Mouse (Mus musculus) heart, embryonic 15.5 days (tissue): Measurements from ENCODE around the gene Casp8. TPM values are rescaled to one million over a fixed set of nuclear protein-coding genes. Genes with fewer than 3 reads are reported as not detected.
"Not testable (repeated sequence)": the region's sequence is repeated elsewhere in the genome, so short reads cannot be mapped to it uniquely, and the experiment has no call there.

Experiments used
- ATAC-seq: fragments of 200-750 bp; cut with Nextera tagmentation; replicated peaks from 2 replicates; pipeline ENCODE4 v1.8.0; 2017; ENCODE audit warnings: low read depth, moderate TSS enrichment; ENCODE audit not compliant: insufficient number of reproducible peaks, insufficient read depth, low FRiP score
- H3K27ac ChIP-seq: fragments of 300-500 bp; sonication (generic); 2 replicates; pipeline ENCODE4 v1.5.1; 2015; ENCODE audit warnings: mild to moderate bottlenecking, inconsistent platforms
- H3K27me3 ChIP-seq: fragments of 300-500 bp; sonication (generic); 2 replicates; pipeline ENCODE4 v1.6.1; 2015; ENCODE audit warnings: inconsistent platforms
- H3K36me3 ChIP-seq: fragments of 300-500 bp; sonication (generic); 2 replicates; pipeline ENCODE4 v1.6.1; 2015; ENCODE audit warnings: mild to moderate bottlenecking, inconsistent platforms
- H3K4me1 ChIP-seq: fragments of 300-500 bp; sonication (generic); replicated peaks from 2 replicates; pipeline ENCODE4 v1.6.1; 2015; ENCODE audit warnings: inconsistent platforms
- H3K4me2 ChIP-seq: fragments of 300-500 bp; sonication (generic); 2 replicates; pipeline ENCODE4 v1.6.1; 2015; ENCODE audit warnings: inconsistent platforms, mild to moderate bottlenecking, moderate library complexity
- H3K4me3 ChIP-seq: fragments of 300-500 bp; sonication (generic); 2 replicates; pipeline ENCODE4 v1.5.1; 2015; ENCODE audit warnings: mild to moderate bottlenecking, inconsistent platforms
- H3K9ac ChIP-seq: fragments of 300-500 bp; sonication (generic); 2 replicates; pipeline ENCODE4 v1.6.1; 2015; ENCODE audit warnings: mild to moderate bottlenecking, inconsistent platforms
- H3K9me3 ChIP-seq: fragments of 300-500 bp; sonication (generic); replicated peaks from 2 replicates; pipeline ENCODE4 v1.6.1; 2016; ENCODE audit warnings: inconsistent platforms
- WGBS: fragments of 180-500 bp; shearing (Covaris S2); methylation state at CpG from one replicate; pipeline ENCODE4 v1.1.7; 2015; ENCODE audit warnings: mixed read lengths; 5-methylcytosine and 5-hydroxymethylcytosine counted together
- polyA plus RNA-seq: library from polyadenylated mRNA; unstranded; fragments of >200 nt; fragmentation: Nextera tagmentation; extraction: Ambion mirVana; gene quantifications from 2 replicates; pipeline ENCODE4 v1.2.1, GENCODE M21; 2015

Casp8 gene
- polyA plus RNA-seq, 1 experiment from 2014 or later: 18.7 TPM

DNA sequence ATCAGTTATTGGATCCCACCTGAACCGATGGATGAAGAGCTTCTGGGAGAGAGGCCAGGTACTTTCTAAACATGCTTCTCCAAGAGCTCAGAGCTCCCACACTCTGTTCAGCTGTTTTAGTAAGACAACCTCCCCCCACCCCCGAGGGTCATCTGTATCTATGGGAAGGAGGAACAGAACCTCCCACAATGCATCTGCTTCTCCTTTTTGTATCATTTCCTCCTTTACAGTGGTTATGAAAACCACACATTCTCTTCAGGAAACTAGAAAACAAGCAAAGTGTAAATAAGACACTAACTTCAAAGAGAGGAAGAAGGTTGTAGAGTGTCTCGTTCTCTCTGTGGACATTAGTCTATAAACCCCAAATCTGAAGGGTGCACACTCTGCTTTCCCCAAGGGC is 65.4 kb downstream of the Casp8 start:
- not testable (repeated sequence) for H3K27me3 ChIP-seq, H3K27ac ChIP-seq, H3K4me1 ChIP-seq, H3K9me3 ChIP-seq, H3K36me3 ChIP-seq, H3K9ac ChIP-seq, H3K4me3 ChIP-seq, H3K4me2 ChIP-seq, ATAC-seq
- WGBS: 61% methylated on average over 3 of the region's 3 CpGs

DNA sequence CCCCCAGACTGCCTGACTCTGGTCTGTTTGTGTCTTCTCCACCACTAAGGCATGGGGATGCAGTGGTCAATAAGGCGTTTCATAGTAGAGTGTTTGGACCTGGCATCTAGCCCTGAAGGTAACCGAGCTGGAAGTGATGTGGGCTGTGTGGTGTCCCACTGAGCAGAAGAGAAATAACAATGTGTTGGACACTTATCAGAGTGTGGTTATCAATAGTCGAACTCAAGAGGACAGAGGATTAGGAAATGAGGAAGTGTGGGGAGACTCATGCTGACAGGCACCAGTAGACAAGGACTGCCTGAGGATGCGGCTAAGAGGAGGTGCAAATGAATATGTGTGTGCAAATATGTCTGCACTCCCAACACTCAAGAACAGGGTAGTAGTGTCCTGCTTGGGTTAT is 81.3 kb downstream of the Casp8 start:
- ATAC-seq, H3K36me3 ChIP-seq, H3K27ac ChIP-seq, H3K9ac ChIP-seq, H3K4me3 ChIP-seq, H3K9me3 ChIP-seq, H3K4me1 ChIP-seq, H3K27me3 ChIP-seq, H3K4me2 ChIP-seq: not testable (repeated sequence)
- 56% methylated on average over 4 of the region's 4 CpGs for WGBS

DNA sequence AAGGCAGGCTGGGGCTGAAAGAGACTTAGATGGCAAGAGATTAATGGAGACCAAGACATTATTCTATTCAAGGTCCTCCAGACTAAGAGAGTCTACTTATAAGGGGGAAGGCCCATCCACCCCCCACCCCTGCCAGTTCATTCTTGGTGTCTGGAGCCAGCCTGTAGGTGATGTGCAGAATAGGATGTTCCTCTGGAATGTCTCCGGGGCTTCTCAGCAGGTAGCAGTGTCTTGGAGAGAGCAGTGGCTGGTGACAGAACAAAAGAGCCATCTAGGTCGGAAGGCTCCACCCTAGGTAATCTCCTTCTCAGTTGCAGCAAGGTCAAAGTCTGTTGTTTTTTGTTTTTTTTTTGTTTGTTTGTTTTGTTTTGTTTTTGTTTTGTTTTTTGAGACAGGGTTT is 84.1 kb downstream of the Casp8 start:
- H3K27me3 ChIP-seq, ATAC-seq, H3K27ac ChIP-seq, H3K4me2 ChIP-seq, H3K9ac ChIP-seq, H3K4me1 ChIP-seq, H3K9me3 ChIP-seq, H3K4me3 ChIP-seq, H3K36me3 ChIP-seq: not testable (repeated sequence)
- WGBS: 86% methylated on average over 2 of the region's 2 CpGs

DNA sequence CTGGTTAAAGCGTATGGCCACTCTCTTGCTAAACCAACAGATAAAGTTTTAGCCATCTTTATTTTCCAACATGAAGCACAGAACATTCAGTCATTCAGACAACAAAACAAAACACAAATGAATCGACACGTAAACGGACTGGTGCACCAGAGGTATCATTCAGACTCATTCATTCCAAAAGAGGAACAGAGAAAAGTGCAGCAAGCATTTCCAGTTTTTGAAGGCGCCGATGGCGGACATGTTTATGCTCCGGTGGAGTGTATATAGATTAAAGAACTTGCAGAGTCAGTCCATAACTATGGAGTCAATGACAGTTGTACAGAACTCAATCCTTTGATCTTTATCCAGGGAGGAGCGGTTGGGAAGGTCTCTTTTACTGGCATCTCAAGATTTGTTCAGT is 88.1 kb downstream of the Casp8 start:
- H3K36me3 ChIP-seq, H3K4me2 ChIP-seq, H3K27ac ChIP-seq, H3K27me3 ChIP-seq, H3K4me1 ChIP-seq, H3K9ac ChIP-seq, H3K9me3 ChIP-seq, ATAC-seq, H3K4me3 ChIP-seq: not testable (repeated sequence)
- WGBS: 91% methylated on average over 9 of the region's 9 CpGs

DNA sequence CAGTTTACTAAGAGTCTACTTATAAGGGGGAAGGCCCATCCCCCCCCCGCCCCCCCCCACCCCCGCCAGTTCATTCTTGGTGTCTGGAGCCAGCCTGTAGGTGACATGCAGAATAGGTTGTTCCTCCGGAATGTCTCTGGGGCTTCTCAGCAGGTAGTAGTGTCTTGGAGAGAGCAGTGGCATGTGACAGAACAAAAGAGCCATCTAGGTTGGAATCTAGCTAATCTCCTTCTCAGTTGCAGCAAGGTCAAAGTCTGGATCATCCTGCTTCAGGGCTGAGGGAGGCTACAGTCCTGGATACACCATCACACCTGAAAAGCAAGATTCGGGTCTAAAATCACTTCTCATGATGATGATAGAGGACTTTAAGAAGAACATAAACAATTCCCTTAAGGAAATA is 90.5 kb downstream of the Casp8 start:
- no peak overlapping the region for H3K4me2 ChIP-seq
- H3K9ac ChIP-seq: no peak overlapping the region
- H3K27me3 ChIP-seq: no peaks in the 10 kb centered on the region
- ATAC-seq: no peak
- H3K27ac ChIP-seq: no peak overlapping the region
- 86% methylated on average over 4 of the region's 4 CpGs for WGBS
- H3K4me3 ChIP-seq: no peak overlapping the region
- no peaks in the 10 kb centered on the region for H3K4me1 ChIP-seq
- H3K36me3 ChIP-seq: no peaks in the 10 kb centered on the region
- no peaks in the 10 kb centered on the region for H3K9me3 ChIP-seq

DNA sequence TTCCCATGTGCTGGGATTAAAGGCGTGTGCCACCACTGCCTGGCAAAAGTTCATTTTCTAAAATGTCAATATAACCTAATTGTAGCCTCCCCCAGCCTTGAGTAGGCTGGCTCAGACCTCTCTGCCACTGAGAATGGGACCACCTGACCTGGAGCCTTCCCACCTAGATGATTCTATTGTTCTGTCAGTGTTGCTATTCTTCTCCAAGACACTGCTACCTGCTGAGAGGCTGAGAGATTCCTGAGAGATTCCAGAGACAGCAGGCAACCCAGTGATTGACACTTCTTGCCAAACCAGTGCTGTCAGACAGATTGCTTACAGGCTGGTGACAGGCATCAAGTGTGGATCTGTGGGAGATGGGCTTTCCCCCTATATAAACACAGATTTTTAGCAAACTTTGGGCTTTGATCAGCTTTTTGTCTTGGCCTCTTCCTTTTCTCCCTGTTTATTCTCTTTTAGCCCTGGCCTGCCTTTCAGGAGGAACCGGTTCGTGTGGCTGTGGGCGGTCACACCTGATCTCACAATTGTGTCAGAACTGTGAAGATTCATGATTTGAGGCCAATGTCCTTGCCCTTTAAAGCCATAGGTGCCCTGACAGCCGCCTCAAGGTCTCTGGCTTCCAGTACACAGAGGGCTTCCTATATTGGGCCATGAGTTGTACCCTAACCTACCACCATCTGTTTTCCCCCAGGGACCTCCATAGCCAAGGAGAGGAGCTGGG is 94.8 kb downstream of the Casp8 start:
- H3K9ac ChIP-seq: no peak overlapping the region
- no peaks in the 10 kb centered on the region for H3K9me3 ChIP-seq
- H3K27me3 ChIP-seq: no peaks in the 10 kb centered on the region
- no peak for ATAC-seq
- H3K4me2 ChIP-seq: no peak overlapping the region
- H3K4me3 ChIP-seq: no peak overlapping the region
- H3K36me3 ChIP-seq: no peaks in the 10 kb centered on the region
- H3K27ac ChIP-seq: no peak overlapping the region
- WGBS: 65% methylated on average over 5 of the region's 5 CpGs
- no peaks in the 10 kb centered on the region for H3K4me1 ChIP-seq

DNA sequence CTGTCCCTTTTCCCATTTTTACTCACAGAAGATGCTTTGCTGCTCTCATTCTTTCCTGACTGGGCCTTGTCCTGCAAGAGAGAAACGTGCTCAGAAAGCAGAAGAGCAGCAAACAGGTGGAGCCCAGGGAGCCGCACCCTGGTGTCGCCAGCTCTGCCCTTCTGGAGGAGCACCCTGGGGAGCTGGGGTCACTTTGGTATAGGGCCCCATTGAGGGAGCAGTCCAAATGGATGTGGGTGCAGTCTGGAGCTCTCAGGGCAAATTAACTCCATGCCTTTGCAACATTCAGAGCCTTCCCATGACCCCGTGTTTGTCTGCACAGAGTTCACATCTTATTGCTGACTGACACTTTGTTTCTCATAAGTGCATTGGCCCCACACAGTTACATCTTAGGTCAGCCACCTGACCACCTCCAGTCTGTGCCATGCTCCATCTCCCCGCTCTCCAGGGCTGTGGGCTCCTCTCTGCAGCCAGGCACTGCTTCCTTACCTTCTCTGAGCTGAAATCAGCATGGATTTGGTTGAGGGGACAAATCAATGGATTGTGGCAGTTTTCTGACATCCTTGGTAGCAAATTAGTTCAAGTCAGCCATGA is 95.6 kb downstream of the Casp8 start:
- not testable (repeated sequence) for H3K4me1 ChIP-seq, H3K27me3 ChIP-seq, H3K4me2 ChIP-seq, H3K9ac ChIP-seq, H3K27ac ChIP-seq, H3K36me3 ChIP-seq, ATAC-seq, H3K4me3 ChIP-seq, H3K9me3 ChIP-seq
- 72% methylated on average over 4 of the region's 5 CpGs for WGBS

DNA sequence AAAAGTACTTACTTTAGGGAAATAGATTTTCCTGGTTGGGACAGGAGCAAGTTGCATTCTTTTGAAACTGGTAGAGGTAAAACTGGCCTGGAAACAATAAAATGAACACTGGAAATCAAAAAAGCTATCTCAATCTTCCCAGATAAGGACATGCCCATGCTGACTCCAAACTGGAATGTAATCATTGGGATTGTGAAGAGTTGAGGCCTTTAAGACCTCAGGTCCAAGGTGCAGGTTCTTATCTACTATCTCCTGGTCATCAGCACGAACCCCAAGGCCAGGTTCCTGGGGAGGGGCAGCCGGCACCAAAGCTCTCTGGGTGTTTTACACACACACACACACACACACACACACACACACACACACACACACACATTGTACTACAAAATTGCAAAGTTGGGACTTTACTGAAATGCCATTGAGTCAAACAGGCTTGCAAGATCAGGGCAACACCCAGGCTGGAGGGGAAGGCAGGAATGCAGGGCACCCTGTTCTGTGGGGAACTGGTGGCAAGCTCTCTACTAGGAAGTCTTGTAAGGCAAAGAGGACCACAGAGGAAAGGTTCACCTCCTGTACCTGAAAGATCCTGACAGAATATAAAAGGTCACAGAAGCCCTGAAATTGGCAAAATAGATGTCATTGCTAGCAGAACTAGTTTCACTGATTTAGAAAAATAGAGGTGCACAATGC is 96.5 kb downstream of the Casp8 start:
- H3K4me1 ChIP-seq, H3K27ac ChIP-seq, H3K9me3 ChIP-seq, H3K4me3 ChIP-seq, ATAC-seq, H3K36me3 ChIP-seq, H3K27me3 ChIP-seq, H3K4me2 ChIP-seq, H3K9ac ChIP-seq: not testable (repeated sequence)
- WGBS: 55% methylated on average over 2 of the region's 2 CpGs

DNA sequence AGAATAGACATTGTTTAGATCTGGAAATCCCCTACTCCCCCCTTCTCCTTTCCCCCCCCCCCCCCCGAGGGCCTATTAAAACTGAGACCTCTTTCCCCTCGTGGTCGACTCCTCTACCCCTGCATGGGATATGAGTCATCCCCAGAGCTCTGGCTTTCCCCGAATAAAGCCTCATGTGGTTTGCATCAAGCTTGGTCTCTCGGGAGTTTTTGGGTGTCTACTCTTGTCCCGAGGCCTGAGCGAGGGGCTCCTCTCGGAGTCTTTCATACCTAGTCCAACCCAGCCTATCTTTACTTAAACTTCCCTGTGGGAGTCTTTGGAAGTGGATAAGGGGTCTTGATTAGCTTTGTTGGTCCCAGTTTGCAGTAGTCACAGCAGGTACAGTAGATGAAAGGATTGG is 97.2 kb downstream of the Casp8 start:
- ATAC-seq: not testable (repeated sequence)
- WGBS: 84% methylated on average over 8 of the region's 8 CpGs

More for the DNA sequence above, 97.2 kb downstream of the Casp8 start:
- H3K27ac ChIP-seq, H3K4me2 ChIP-seq, H3K4me3 ChIP-seq, H3K36me3 ChIP-seq, H3K9ac ChIP-seq, H3K27me3 ChIP-seq, H3K4me1 ChIP-seq, H3K9me3 ChIP-seq: not testable (repeated sequence)

Other genes with a start within 250 kb of the Casp8 start
- gene Fam126b, start 209.1 kb upstream of the Casp8 start, polyA plus RNA-seq: 3.9 and 4.6 TPM in 2 replicates
- gene Ndufb3, start 209.0 kb upstream of the Casp8 start, polyA plus RNA-seq: 181 and 255 TPM in 2 replicates
- gene Als2cr12, start 99.4 kb upstream of the Casp8 start, polyA plus RNA-seq: not detected in 2 replicates
- 37.0 and 37.7 TPM in 2 replicates for gene Cflar, start 83.9 kb upstream of the Casp8 start, polyA plus RNA-seq
- gene Trak2, start 178.1 kb downstream of the Casp8 start, polyA plus RNA-seq: 27.8 and 29.6 TPM in 2 replicates
- 24.1 and 29.0 TPM in 2 replicates for gene Stradb, start 178.1 kb downstream of the Casp8 start, polyA plus RNA-seq